Mouse (Mus musculus) left cerebral cortex, postnatal 14 days (tissue): ENCODE data around the gene Gnas. TPM values are rescaled to one million over a fixed set of nuclear protein-coding genes. Genes with fewer than 3 reads are reported as not detected.

Experiments used
- DNase-seq, 2 experiments: peaks; one replicate each; pipeline ENCODE4 v3.0.0; 2021 to 2022; ENCODE audit warnings: low spot score in 2 of 2, mixed read lengths in 1 of 2
- intact Hi-C: fragments of 180-260 bp; cut with DNase I; formaldehyde crosslinking; loops from one replicate; pipeline ENCODE4 v1.15.1; 2025
- long read RNA-seq, 2 experiments: library from polyadenylated mRNA; stranded (forward); transcript quantifications; one replicate each; pipeline ENCODE4 v2.0.0; 2021
- total RNA-seq, 2 experiments: library from RNA; stranded (reverse); gene quantifications; 2 replicates each; pipeline ENCODE4 v1.2.3; 2021

Gene Gnas
- total RNA-seq = 1,000 to 10,000 TPM; 1,818 to 2,021 TPM
- long read RNA-seq, experiment 1, transcript Gnas-206 (11 exons, 1,695 nt) = minor isoform, 8 of 1,665 reads
- long read RNA-seq, experiment 1, transcript Gnas-208 (12 exons, 1,716 nt) = major isoform, 1,541 of 1,665 reads
- long read RNA-seq, experiment 1, transcript Gnas-221 (13 exons, 1,427 nt) = minor isoform, 23 of 1,665 reads
- long read RNA-seq, experiment 1, transcript Gnas-207 (11 exons, 1,789 nt) = minor isoform, 8 of 1,665 reads
- long read RNA-seq, experiment 1, partial matches to known transcripts = 34 of 1,665 reads
- long read RNA-seq, experiment 1, other reads (novel, unspliced or antisense) = 47 of 1,665 reads
- long read RNA-seq, experiment 2, transcript Gnas-221 (13 exons, 1,427 nt) = minor isoform, 16 of 1,457 reads
- long read RNA-seq, experiment 2, transcript Gnas-207 (11 exons, 1,789 nt) = minor isoform, 16 of 1,457 reads
- long read RNA-seq, experiment 2, transcript Gnas-208 (12 exons, 1,716 nt) = major isoform, 1,339 of 1,457 reads
- long read RNA-seq, experiment 2, partial matches to known transcripts = 53 of 1,457 reads
- long read RNA-seq, experiment 2, other reads (novel, unspliced or antisense) = 28 of 1,457 reads

- intact Hi-C loops = loop anchor here (5.0 kb wide), 2 partner anchors 207 to 697 kb away; partner anchors contain the start of gene Stx16
- DNase-seq = peak; percentile 31 to 47
Measured at GRCm38 (mm10) chr2:174284011-174284410, at the start of gene Gnas. Gene Gnas, plus strand, starts transcription at chr2:174284320.

DNA sequence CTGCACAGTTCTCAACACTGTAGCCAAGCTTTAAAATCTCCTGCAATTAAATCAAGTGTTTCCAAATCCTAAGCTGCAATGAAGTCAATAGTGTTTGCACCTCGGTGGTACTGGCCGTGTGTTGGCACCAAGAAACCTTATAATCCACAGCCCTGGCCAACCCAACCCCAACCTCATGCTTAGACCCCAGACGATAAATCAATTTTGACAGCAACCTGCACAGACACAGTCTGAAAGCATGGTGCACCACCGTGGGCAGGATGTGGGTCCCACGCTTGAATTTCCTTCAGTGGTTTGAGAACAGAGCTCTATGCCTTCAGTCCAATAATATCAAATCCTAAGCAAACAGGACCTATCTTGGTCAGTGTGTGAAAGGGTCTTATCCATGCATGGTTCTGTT is 41.7 kb upstream of the Gnas start:
- intact Hi-C loops = no loop called here
- no peak for DNase-seq

DNA sequence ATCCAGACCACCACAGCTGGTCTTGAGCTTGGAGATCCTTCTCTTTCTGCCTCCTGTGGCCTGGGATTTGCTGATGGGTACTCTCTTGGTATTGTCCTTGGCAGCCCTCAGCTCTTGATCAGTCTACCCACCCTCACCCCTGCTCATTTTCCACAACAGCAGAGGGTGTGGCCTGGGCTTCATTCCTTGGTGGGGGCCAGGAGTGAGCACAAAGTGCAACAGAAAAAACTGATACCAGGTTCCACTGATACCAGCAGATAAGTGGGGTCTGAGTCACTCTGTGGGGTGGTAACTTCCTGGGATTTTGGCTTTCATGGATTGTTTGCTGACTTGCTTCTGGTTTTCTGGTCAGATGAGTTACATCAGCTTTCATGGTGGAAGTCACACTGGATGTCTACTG is 32.2 kb upstream of the Gnas start:
- no peak for DNase-seq
- intact Hi-C loops = no loop called here

DNA sequence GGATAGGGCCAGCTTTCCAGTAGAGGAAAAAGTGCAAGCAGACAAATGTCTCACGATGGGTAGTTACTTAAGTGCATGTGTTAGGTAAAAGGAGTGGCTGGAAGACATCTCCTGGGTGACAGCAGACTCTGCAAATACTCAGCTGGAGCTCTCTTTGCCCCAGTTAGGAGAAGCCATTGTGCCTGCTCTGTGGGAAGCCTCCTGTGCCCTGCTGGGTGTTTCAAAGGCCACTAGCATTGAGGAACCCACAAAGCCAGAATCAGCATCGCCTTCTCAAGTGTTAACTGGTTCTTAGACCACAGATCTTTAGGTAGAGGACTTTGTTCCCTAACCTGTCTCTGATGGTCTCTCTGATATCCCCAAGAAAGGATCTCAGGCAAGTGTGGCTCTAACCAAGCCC is 26.8 kb upstream of the Gnas start:
- no peak for DNase-seq
- intact Hi-C loops = no loop called here

DNA sequence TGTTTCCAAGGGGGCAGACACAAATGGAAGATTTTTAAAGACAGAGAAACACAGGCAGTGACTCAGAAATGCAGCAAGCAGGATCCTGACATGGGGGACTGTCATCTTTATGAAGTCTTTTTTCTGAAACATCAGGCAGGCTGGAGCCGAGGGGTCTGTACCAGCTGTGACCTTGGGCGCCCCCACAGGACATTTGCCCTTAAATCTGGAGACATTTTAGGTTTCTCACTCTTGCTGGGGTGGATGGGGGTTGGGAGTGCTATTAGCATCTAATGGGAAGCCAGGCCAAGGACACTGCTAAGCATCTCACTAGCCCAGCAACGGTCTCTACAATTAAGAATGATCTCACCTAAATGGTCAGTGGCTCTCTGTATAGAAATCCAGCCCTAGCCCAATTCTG is 24.1 kb upstream of the Gnas start:
- intact Hi-C loops = no loop called here
- no peak for DNase-seq

DNA sequence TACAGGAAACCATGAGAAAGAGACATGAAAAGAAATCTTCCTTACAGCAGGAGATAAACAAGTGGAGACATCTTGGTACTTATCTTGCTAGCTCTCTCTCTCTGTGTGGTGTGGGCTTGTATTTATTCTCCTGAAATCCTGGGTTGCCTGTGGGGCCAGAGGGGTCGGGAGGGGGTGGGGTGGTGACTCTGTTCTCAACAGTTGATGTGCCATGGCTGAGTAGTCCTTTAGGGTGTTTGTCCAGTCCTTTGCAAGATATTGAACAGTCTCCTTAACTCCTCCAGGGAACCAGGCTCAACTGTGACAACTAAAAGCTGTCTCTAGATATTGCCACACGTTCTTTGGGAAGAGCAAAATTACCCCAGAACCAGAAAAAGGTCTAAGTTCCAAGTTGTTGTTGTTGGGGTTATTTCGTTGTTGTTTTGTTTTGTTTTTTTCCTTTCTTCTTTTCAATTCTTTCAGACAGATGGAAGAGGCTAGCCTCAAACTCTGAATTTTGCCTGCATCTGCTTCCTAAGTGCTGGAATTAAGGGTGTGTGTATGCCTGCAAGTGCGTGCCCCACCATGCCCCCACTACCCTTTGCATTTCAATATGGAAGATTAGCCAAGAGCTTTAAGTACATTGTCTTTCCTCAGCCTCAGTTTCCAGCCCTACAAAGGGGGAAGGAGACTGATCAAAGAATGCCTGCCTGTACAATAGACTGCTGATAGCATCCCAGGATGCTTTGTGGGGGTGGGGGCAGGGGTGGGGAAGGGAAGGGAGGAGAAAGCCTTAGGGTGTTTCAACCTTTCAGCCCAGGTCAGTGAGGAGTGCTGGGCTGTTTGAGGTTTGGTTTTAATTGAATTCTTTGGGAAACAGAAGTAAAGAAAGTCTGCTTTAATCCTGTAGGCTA is 23.0 kb upstream of the Gnas start:
- DNase-seq = no peak
- intact Hi-C loops = no loop called here

GRCm38 (mm10) chr2:174261801-174262200 is 22.3 kb upstream of the Gnas start:
- no peak for DNase-seq
- intact Hi-C loops = no loop called here

GRCm38 (mm10) chr2:174263110-174263815 is 20.9 kb upstream of the Gnas start:
- intact Hi-C loops = no loop called here
- peak in 1 of 2 experiments; percentile 51 for DNase-seq

GRCm38 (mm10) chr2:174264248-174264647 is 19.9 kb upstream of the Gnas start:
- intact Hi-C loops = no loop called here
- DNase-seq = no peak

DNA sequence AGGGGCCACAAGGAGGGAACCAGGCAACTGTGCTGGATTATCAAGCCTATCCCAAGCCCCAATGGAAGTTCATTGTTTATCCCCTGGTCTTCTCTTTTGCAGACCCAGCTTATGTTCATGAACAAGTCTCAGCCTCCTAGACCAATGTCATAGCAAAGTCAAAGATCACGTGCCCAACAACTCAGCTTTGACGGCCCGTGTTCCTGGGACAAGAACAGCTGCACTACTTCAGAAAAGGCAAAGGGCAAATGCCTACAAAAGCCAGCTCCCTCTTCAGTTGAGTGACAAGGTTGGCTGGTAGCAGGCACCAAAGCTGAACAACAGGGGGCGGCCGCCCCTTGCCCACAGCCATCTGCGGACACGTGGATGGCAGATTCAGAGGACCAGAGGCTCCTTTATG is 13.7 kb upstream of the Gnas start:
- DNase-seq = no peak
- intact Hi-C loops = no loop called here

DNA sequence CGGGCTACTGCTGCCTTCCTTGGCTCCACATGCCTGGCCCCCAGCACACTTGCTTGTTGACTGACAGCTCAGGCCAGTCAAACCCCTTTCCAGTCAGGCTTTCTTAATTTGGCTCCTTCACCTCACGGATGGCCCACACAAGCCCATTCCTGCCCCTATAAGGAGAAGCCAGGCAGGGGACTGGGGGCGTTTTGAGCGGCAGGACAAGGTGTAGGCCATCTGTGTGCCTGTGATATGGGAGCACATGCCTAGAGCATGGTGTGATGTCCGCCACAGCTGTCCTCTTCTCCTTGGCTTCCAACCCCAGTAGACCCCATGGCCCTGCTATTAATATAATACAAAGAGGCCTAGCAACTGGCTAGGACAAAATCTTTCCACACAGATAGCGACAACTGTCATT is 12.7 kb upstream of the Gnas start:
- intact Hi-C loops = no loop called here
- DNase-seq = no peak

DNA sequence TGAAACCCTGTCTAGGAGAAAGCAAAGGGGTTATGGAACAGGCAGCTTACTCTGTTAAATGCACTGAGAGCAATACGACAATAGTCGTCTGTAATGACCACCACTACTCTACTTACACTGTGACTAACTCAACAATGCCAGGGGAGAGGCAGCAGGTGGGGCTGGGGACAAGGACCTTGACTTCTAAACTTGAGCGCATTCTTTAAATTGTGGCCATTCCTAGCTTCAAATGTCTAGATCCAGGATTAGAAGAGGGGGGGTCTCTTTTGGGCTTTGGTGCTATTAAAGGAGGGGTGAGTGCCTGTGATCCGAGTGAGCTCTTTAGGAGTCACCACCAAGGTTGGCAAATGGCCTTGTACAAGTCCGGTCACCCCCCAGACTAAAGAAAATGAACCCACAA is 11.0 kb upstream of the Gnas start:
- intact Hi-C loops = no loop called here
- no peak for DNase-seq

DNA sequence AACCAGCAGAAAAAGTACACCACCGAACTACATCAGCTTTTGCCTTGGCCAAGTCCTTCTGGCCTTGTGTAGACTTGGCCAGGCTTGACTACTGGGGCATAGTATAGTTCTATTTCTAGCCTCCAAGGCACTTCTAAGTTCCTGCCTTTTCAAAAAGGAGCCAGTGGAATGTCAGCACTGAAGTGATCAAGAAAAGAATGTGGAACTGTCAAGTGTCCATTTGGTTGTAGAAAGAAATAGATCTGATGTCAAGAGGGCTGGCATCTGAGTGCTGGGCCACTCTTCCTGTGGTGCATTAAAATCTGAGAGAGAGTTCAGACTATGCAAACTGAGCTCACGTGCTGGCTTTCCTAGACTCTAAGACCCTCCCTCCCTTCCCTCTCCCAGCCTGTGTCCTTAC is 10.2 kb upstream of the Gnas start:
- no peak for DNase-seq
- intact Hi-C loops = no loop called here

DNA sequence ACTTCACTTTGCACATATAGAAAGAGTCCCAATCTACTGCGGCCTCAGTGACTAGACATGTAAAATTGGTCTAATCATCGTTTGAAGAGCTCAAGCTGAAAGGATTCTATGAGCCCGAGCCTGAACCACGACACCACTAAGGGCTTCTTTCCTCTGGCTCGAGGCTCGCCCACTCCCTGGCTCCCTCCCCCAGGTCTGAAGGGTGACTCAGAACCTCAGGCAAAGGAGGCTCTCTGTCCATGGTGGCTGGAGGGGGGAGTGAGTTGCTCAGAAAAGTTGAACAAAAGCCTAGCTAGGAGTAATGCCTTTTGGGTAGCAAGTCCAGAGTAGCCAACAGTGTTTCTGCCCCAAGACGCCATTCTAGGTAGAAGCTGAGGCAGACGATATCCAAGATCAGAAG is 4.3 kb upstream of the Gnas start:
- no peak for DNase-seq
- intact Hi-C loops = loop anchor here (5.0 kb wide), 2 partner anchors 202 to 692 kb away; partner anchors contain the start of gene Stx16

- no peak for DNase-seq
- intact Hi-C loops = loop anchor here (5.0 kb wide), 2 partner anchors 206 to 696 kb away; partner anchors contain the start of gene Stx16
Measured at GRCm38 (mm10) chr2:174283341-174283740, 779 bp upstream of the Gnas start.

GRCm38 (mm10) chr2:174284807-174285457 is 812 bp downstream of the Gnas start:
- DNase-seq = no peak
- intact Hi-C loops = loop anchor here (5.0 kb wide), 2 partner anchors 208 to 698 kb away; partner anchors contain the start of gene Stx16

DNA sequence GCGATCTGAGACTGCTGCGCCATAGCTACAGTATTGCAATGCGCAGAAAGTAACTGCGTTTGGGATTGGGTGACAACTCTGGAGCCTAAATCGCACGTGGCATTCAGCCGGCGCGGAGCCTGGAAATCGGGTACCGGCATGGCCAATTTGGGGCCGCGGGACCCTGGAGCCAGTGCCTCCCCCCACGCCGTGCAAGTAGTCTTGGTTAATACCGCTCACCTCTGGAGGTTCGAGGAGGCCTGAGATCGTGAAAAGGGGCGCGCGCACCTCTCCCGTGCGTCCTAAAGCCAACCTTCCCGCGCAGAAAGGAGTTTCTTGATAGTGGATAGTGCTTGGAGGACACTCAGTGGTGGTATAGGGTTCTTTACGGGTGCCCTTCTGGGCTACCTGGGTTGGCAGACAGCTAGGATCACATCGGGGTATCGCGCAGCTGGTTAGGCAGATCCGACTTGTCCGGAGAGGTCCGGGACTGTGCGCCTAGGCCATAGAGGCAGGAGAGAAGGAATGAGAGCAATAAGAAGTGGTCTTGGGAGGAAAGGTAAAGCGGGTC is 1.9 kb downstream of the Gnas start:
- DNase-seq = no peak
- intact Hi-C loops = no loop called here

- DNase-seq = no peak
- intact Hi-C loops = no loop called here
Measured at GRCm38 (mm10) chr2:174287921-174288320, 3.8 kb downstream of the Gnas start.
